Mouse (Mus musculus) kidney, embryonic 15.5 days (tissue): ENCODE measurements at regions not wholly inside any gene's neighbourhood (a gene's known extent, or its start where the extent isn't known, plus 50 kb on each side); places are given as distances from the start of the nearest gene placed in this dataset.

ENCODE experiments used
- ATAC-seq: fragments of 200-750 bp; cut with Nextera tagmentation; replicated peaks from 2 replicates; pipeline ENCODE4 v1.8.0; 2017; ENCODE audit warnings: moderate TSS enrichment; ENCODE audit not compliant: low FRiP score
- H3K27ac ChIP-seq: fragments of 300-500 bp; sonication (generic); 2 replicates; pipeline ENCODE4 v1.5.1; 2015; ENCODE audit warnings: mild to moderate bottlenecking, inconsistent platforms
- H3K27me3 ChIP-seq: fragments of 300-500 bp; sonication (generic); 2 replicates; pipeline ENCODE4 v1.6.1; 2015; ENCODE audit warnings: inconsistent platforms
- H3K36me3 ChIP-seq: fragments of 300-500 bp; sonication (generic); 2 replicates; pipeline ENCODE4 v1.6.1; 2015; ENCODE audit warnings: inconsistent platforms
- H3K4me1 ChIP-seq: fragments of 300-500 bp; sonication (generic); 2 replicates; pipeline ENCODE4 v1.6.1; 2015; ENCODE audit warnings: inconsistent platforms
- H3K4me2 ChIP-seq: fragments of 300-500 bp; sonication (generic); 2 replicates; pipeline ENCODE4 v1.6.1; 2015; ENCODE audit warnings: moderate library complexity, mild to moderate bottlenecking, inconsistent platforms
- H3K4me3 ChIP-seq: fragments of 300-500 bp; sonication (generic); replicated peaks from 2 replicates; pipeline ENCODE4 v1.5.1; 2015; ENCODE audit warnings: mild to moderate bottlenecking, inconsistent platforms
- H3K9ac ChIP-seq: fragments of 300-500 bp; sonication (generic); 2 replicates; pipeline ENCODE4 v1.6.1; 2015; ENCODE audit warnings: mild to moderate bottlenecking, inconsistent platforms
- H3K9me3 ChIP-seq: fragments of 300-500 bp; sonication (generic); replicated peaks from 2 replicates; pipeline ENCODE4 v1.6.1; 2016; ENCODE audit warnings: inconsistent platforms
- WGBS: fragments of 180-500 bp; shearing (Covaris S2); methylation state at CpG from one replicate; pipeline ENCODE4 v1.1.7; 2015; ENCODE audit warnings: mixed read lengths; 5-methylcytosine and 5-hydroxymethylcytosine counted together

DNA sequence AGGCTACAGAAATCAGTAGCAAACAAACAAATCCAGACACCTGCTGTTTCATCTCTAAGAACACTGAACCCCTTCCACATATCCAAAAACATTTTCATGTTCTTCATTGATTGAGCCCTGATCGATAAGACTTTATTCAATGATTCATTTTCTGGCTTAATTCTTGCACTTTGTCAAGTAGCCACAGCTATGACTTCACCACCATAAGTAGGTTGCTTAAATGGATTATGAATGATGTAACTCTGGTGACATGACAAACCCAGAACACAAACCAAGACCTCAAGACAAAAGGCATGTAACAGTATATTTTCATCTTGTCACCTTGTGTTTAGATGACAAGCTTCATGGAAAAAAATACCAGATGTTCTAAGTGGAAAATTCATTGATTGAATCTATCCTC is 123.1 kb upstream of the Cd180 start:
- H3K4me3 ChIP-seq = no peak overlapping the region
- 92% methylated on average over 1 of the region's 1 CpGs for WGBS
- H3K4me2 ChIP-seq = no peak overlapping the region
- H3K9me3 ChIP-seq = no peaks in the 10 kb centered on the region
- 0 out of 2 replicates have a peak, but pooled peaks cover 2% of the 10 kb centered on the region for H3K4me1 ChIP-seq
- no peak for ATAC-seq
- H3K27ac ChIP-seq = no peak overlapping the region
- H3K27me3 ChIP-seq = no peaks in the 10 kb centered on the region
- no peaks in the 10 kb centered on the region for H3K36me3 ChIP-seq
- H3K9ac ChIP-seq = no peak overlapping the region

- H3K9ac ChIP-seq = no peak overlapping the region
- H3K27ac ChIP-seq = no peak overlapping the region
- H3K9me3 ChIP-seq = no peaks in the 10 kb centered on the region
- H3K4me3 ChIP-seq = no peak overlapping the region
- no peaks in the 10 kb centered on the region for H3K36me3 ChIP-seq
- ATAC-seq = no peak
- H3K27me3 ChIP-seq = no peaks in the 10 kb centered on the region
- WGBS = 67% methylated on average over 5 of the region's 5 CpGs
- no peaks in the 10 kb centered on the region for H3K4me1 ChIP-seq
- no peak overlapping the region for H3K4me2 ChIP-seq
These were observed 120.0 kb upstream of the Cd180 start for GRCm38 (mm10) chr13:102573286-102573921.

GRCm38 (mm10) chr13:102576871-102577662 is 116.3 kb upstream of the Cd180 start:
- no peaks in the 10 kb centered on the region for H3K9me3 ChIP-seq
- ATAC-seq = no peak
- H3K36me3 ChIP-seq = no peaks in the 10 kb centered on the region
- 46% methylated on average over 7 of the region's 7 CpGs for WGBS
- no peak overlapping the region for H3K4me2 ChIP-seq
- H3K4me1 ChIP-seq = no peaks in the 10 kb centered on the region
- H3K27me3 ChIP-seq = no peaks in the 10 kb centered on the region
- H3K4me3 ChIP-seq = no peak overlapping the region
- H3K27ac ChIP-seq = no peak overlapping the region
- no peak overlapping the region for H3K9ac ChIP-seq

DNA sequence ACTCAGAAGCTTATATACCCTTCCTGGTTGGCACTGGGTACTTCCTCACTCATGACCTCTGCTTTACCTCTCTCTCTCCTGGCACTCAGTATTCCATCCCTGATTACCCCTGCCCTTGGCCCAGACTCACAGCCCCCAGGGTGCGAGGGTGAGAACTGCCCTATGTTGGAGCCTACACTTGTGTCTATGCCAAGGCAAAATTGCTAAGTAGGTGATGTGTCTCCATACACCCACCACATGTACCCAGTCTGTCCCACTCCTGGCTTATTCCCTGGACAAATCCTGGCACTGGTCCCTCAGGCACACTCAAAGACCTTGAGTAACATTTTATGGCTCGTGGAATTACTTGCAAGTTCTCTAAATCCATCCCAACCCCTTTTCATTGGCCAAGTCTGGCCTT is 114.5 kb upstream of the Cd180 start:
- no peaks in the 10 kb centered on the region for H3K27me3 ChIP-seq
- H3K9me3 ChIP-seq = no peaks in the 10 kb centered on the region
- H3K4me2 ChIP-seq = no peak overlapping the region
- no peak for ATAC-seq
- peaks cover 4% of the 10 kb centered on the region; the same call in 1 of the 2 replicates for H3K4me1 ChIP-seq
- no peak overlapping the region for H3K9ac ChIP-seq
- H3K27ac ChIP-seq = no peak overlapping the region
- H3K4me3 ChIP-seq = no peak overlapping the region
- WGBS = 91% methylated on average over 2 of the region's 2 CpGs
- H3K36me3 ChIP-seq = no peaks in the 10 kb centered on the region

- ATAC-seq = no peak
- no peaks in the 10 kb centered on the region for H3K9me3 ChIP-seq
- WGBS = 89% methylated on average over 3 of the region's 3 CpGs
- no peak overlapping the region for H3K9ac ChIP-seq
- H3K4me1 ChIP-seq = peaks cover 6% of the 10 kb centered on the region; the same call in 1 of the 2 replicates
- H3K4me2 ChIP-seq = no peak overlapping the region
- H3K36me3 ChIP-seq = no peaks in the 10 kb centered on the region
- H3K27me3 ChIP-seq = no peaks in the 10 kb centered on the region
- no peak overlapping the region for H3K4me3 ChIP-seq
- H3K27ac ChIP-seq = no peak overlapping the region
These were observed 113.7 kb upstream of the Cd180 start for GRCm38 (mm10) chr13:102579638-102580037.

- Histone ChIP-seq H3K36me3 (no peaks in the 10 kb centered on the region), H3K4me3 (no peak overlapping the region), H3K4me2 (no peak overlapping the region), H3K9ac (no peak overlapping the region), H3K27ac (peak overlapping the region; percentile 2; the same call in 1 of the 2 replicates), H3K4me1 (peaks cover 10% of the 10 kb centered on the region; the same call in 1 of the 2 replicates), H3K27me3 (no peaks in the 10 kb centered on the region), H3K9me3 (no peaks in the 10 kb centered on the region)
- WGBS = 51% methylated on average over 12 of the region's 12 CpGs
- no peak for ATAC-seq
These were observed 109.2 kb upstream of the Cd180 start for GRCm38 (mm10) chr13:102583984-102584645.

DNA sequence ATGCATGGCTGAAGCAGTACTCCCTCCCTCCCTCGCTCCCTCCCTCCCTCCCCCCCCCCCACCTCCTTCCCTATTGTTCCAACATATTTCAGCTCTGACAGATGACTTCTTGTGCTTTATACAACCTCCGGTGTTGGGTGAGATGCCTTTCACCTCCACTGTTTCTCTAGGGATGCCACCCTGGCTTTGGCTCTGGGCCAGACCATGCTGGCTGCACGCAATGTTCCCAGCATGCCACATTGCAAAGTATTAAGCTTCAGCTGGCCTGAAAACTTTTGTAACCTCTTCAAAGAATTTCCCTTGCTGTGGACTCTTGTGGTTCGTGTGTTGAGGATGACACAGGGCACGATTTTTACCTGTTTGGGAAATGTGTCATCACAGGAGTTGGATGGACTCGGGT is 107.1 kb upstream of the Cd180 start:
- Histone ChIP-seq H3K27me3 (no peaks in the 10 kb centered on the region), H3K27ac (no peak overlapping the region), H3K9me3 (no peaks in the 10 kb centered on the region), H3K36me3 (no peaks in the 10 kb centered on the region), H3K9ac (no peak overlapping the region), H3K4me3 (no peak overlapping the region), H3K4me2 (no peak overlapping the region), H3K4me1 (peaks cover 22% of the 10 kb centered on the region; the same call in 1 of the 2 replicates)
- 70% methylated on average over 5 of the region's 6 CpGs for WGBS
- ATAC-seq = no peak

DNA sequence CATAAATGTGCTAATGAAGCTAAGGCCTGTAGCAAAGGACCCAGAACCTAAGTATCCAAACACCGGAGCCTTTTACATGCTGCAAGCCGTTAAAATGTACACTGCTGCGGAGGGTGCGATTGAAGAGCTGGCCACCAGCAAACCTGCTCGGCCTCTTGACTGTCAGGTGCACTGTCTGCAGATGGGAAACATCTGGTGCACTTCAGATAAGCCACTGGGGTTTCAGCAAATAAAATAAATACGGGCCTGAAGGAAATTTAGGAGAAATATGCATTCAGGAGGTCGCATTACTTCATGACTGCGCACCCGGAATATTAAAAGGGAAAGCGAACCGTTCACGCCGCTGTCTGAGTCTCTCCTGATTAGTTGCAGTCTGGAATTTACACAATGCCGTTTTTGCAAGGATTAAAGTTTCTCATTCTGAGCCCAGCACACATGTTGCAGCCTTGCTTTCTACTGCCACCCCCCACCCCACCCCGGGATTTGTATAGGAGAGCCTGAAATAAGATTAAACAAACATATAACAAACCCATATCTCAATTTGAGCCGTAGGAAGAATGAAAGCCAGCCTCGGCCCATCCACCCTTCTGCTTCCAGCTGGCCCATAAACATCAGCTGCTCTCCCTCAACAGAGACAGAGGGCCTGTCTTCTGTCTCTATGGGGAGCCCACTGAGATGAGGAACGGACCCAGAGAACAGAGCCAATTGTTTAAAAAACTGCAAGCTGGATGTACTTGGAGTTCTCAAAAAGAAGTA is 103.5 kb upstream of the Cd180 start:
- H3K27ac ChIP-seq = peak overlapping the region; percentile 68
- no peak overlapping the region for H3K9ac ChIP-seq
- ATAC-seq = peak; percentile 67
- H3K27me3 ChIP-seq = no peaks in the 10 kb centered on the region
- peaks cover 22% of the 10 kb centered on the region for H3K4me1 ChIP-seq
- no peaks in the 10 kb centered on the region for H3K36me3 ChIP-seq
- H3K9me3 ChIP-seq = no peaks in the 10 kb centered on the region
- WGBS = 32% methylated on average over 18 of the region's 18 CpGs
- H3K4me3 ChIP-seq = no peak overlapping the region
- peak overlapping the region; percentile 39 for H3K4me2 ChIP-seq

DNA sequence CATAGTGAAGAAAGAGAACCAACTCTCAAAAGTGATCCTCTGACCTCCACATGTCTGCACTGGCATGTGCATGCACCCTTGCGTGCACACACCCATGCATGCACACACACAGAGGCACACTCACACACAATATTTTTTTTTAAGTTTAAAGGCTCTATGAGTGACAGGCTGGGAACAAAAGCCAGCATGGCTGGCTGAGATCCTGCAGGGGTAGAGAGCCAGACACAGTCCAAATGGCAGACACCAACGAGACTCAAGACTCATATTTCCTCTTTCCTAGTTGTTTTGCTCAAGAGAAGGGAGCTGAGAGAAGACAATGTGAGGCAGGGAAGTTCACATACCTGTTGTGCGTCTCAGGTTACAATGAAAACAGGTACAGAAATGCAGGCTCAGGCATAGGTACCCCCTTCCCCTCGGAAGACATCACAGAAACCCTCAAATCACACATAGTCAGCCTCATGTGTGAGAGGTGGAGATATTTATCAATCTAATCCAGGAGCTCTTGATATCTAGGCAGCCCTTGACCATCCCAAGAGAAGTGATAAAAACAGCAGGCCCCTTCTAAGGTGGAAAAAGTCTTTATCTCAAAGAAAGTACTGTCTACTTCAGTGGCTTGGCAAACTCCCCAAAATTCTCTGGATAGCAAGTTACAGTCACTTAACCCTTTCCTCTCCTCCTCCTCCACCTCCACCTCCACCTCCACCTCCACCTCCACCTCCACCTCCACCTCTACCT is 101.4 kb upstream of the Cd180 start:
- Histone ChIP-seq H3K9me3 (no peaks in the 10 kb centered on the region), H3K9ac (no peak overlapping the region), H3K4me1 (peaks cover 22% of the 10 kb centered on the region), H3K4me3 (no peak overlapping the region), H3K36me3 (no peaks in the 10 kb centered on the region), H3K4me2 (no peak overlapping the region), H3K27me3 (no peaks in the 10 kb centered on the region), H3K27ac (no peak overlapping the region)
- no peak for ATAC-seq
- 56% methylated on average over 4 of the region's 4 CpGs for WGBS

GRCm38 (mm10) chr13:102593405-102594200 is 99.8 kb upstream of the Cd180 start:
- ATAC-seq = no peak
- H3K27ac ChIP-seq = no peak overlapping the region
- WGBS = 86% methylated on average over 12 of the region's 12 CpGs

DNA sequence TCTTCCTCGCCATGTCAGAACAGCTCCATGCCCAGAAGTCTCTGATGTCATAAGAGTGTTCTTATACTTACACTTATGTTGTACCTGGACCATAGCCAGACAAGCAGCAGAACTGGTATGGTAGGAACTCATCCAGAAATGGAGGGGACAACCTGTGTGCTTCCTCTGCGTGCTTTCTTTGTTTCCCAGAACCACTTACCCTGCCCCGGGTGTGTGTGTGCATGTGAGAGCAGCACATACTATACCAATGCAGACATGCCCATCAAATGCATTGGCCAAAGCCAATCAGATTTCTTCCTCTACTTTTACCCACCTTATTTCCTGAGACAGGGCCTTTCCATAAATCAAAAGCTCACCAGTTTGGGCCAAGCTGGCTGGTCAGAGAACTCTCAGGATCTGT is 99.2 kb upstream of the Cd180 start:
- Histone ChIP-seq H3K9ac (no peak overlapping the region), H3K9me3 (no peaks in the 10 kb centered on the region), H3K27me3 (no peaks in the 10 kb centered on the region), H3K4me3 (no peak overlapping the region), H3K4me2 (no peak overlapping the region), H3K4me1 (peaks cover 18% of the 10 kb centered on the region), H3K27ac (no peak overlapping the region), H3K36me3 (no peaks in the 10 kb centered on the region)
- 93% methylated on average over 3 of the region's 3 CpGs for WGBS
- no peak for ATAC-seq

More at GRCm38 (mm10) chr13:102593405-102594200, 99.8 kb upstream of the Cd180 start:
- H3K27me3 ChIP-seq = no peaks in the 10 kb centered on the region
- no peaks in the 10 kb centered on the region for H3K9me3 ChIP-seq
- peaks cover 22% of the 10 kb centered on the region for H3K4me1 ChIP-seq
- H3K36me3 ChIP-seq = no peaks in the 10 kb centered on the region
- H3K4me2 ChIP-seq = no peak overlapping the region
- H3K4me3 ChIP-seq = no peak overlapping the region
- no peak overlapping the region for H3K9ac ChIP-seq
